Mouse (Mus musculus): Measurements from ENCODE around the gene Tmem189. TPM values are rescaled to one million over a fixed set of nuclear protein-coding genes. Genes with fewer than 3 reads are reported as not detected.

Gene Tmem189
- total RNA-seq, 4 experiments from 2014 or later, result 44.5 to 47.5 (median 46.8) TPM

DNA sequence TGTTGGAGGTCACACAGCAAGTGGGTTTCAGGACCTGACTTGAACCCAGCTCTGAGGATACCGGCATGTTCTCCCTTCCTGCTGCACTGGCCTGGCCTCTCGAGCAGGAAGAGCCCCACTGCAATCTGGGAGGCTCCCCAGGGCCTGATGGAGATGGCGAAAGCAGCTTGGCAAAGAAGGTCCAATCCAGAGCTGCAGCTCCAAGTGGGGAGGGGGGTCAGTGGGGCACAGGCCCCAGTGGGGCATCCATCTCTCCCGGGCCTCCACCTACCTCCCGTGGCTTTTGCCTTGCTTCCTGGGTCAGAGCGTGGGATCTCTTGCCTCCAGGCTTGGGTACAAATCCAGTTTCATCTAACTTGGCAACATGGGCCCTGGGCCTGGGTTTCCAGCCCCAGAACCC, 12.5 kb upstream of the Tmem189 start:
- no peak for DNase-seq (ENCODE audit: low spot score in 2 of 2)

DNA sequence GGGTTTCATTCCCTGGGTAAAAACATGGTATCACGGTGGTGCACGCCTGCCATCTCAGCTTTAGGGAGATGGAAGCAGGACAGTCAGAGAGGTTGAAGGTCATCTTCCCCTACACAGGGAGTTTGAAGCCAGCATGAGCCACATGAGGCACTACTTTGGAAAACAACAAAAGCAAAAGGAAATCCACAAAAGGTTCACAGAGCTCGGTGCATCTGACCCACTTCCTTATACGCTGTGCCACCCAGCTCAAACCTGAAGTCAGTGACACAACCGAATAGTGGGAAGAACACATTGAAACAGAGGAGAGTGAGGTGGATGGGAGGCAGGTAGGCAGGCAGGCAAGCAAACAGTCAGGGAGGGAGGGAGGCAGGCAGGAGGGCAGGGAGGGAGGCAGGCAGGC, 11.8 kb upstream of the Tmem189 start:
- no peak for DNase-seq (ENCODE audit: low spot score in 2 of 2)

DNA sequence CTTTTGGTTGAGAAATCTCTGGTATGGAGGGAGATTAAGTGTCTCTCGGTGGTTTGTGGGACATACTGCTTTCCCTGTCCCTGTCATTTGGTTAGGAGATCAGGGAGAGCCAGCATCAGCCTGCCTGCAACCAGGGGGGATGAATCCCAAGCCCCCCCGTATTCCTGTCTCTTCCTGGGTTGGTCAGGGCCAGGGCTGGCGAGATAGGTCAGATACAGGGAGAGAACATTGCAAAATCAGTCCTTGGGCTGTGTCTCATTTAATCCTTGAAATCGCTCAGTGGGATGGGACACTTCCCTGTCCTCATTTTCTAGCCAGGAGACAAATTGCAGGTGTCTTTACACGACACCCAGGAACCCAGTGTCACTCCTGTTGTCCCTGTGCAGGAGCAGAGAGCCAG, 10.4 kb upstream of the Tmem189 start:
- no peak for DNase-seq (ENCODE audit: low spot score in 2 of 2)

DNA sequence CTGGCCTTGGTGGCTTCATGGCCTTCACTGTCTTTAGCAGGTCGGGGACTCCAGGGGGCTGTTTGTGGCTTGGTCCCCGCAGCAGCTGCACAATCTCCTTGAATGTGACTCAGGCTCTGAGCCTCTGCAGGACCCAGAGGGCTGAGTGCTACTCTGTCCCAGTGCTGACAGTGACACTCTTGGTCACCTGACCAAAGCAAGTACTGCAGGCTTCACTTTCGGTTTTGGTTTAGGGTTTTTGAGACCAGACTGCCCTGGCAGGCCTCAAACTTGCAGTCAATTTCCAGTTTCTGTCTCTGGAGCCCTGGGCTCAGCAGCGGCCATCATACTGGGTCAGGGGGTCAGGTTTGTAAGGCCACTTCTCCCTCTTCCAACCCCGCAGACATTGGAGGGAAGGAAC, 8.3 kb upstream of the Tmem189 start:
- DNase-seq (ENCODE audit: low spot score in 2 of 2), result no peak

DNA sequence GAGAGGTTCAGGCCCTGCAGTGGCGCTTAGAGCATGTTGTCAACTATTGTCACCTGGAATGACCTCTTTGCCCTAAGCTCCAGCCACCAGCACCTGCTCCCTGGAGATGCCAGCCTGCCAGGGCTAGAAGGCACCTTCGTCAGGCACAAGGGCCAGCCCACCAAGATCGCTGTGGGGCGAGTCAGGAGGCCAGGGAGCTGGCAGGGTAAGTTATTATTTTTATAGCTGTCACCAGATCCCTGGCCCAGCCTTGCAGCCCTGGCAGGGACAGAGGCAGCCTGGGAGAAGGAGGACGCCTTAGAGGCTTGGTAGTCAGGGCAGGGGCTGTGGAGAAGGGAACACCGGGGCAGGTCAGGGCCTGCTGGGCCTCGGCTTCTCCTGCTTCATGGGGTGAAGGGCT, 6.5 kb upstream of the Tmem189 start:
- DNase-seq (ENCODE audit: low spot score in 2 of 2), result no peak

DNA sequence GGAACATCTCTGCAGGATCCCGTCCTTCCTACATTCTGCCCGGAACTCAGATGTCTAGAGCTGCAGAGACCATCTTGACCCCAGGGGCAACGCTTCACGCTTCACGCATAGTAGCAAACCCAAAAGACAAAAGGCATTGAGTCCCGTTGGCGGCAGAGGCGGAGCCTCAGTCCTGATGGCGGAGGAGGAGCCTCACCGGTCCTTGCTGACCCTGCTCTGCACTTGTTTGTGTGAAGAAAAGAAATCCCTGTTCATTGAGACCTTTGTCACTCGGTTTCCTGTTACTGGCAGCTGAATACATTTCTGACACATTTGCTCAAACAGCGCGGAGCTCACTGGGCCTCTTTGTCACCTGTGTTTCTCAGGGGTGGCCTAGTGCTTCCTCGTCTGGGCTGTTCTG, 5.9 kb upstream of the Tmem189 start:
- no peak for DNase-seq (ENCODE audit: low spot score in 2 of 2)

DNA sequence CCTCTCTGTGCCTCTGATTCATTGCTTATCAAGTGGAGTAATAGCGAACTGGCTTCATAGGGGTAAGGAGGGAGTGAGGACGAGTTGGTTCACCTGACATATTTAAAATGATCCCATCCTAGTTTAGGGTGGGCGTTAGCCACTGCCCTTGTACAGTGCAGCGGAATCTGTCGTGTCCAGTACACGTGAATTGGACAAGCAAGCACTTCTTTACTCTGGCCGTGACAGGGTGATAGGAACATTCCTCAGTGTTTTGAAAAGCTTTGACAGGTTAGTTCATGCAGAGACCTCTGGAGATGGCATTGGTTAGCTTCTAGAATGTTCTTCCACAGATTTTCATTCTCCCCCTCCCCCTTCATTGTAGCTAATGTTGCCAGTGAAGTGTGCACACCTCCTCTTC, 5.3 kb upstream of the Tmem189 start:
- no peak for DNase-seq (ENCODE audit: low spot score in 2 of 2)

DNA sequence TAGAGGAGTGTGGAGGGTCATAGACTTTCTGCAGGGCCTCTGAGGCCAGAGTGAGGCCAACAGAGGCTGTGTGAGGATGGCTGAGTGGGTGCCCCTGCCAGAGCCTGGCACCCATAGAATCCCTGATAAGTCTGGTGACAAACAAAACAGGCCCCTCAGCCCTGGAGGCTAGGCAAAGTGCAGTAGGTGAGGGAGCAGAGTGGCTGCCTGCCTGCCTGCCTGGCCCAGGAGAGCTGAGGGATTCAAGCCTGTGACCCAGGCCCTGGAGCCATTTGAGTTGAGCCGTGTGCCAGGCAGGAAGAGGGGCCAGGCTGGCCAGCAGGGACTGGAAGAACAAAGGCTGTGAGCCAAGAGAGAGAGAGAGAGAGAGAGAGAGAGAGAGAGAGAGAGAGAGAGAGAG, 4.6 kb upstream of the Tmem189 start:
- no peak for DNase-seq (ENCODE audit: low spot score in 2 of 2)

DNA sequence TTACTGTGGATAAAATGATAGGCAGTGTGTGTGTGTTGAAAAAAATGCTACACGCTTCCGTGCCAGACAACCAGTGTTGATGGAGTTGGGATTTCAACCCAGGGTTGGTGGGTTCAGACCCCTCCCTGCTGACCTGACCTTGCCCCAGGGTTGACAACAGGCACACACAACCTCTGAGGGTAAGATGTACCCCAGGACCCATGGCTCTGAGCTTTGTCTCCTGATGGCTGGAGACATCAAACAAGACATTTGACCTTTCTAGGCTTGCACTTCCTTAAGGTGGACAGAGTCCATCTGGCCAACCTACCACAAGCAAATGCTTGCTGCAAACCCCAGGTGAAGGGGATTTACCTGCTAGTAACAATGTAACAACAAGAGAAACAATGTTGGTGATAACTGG, 3.9 kb upstream of the Tmem189 start:
- DNase-seq (ENCODE audit: low spot score in 2 of 2), result no peak

DNA sequence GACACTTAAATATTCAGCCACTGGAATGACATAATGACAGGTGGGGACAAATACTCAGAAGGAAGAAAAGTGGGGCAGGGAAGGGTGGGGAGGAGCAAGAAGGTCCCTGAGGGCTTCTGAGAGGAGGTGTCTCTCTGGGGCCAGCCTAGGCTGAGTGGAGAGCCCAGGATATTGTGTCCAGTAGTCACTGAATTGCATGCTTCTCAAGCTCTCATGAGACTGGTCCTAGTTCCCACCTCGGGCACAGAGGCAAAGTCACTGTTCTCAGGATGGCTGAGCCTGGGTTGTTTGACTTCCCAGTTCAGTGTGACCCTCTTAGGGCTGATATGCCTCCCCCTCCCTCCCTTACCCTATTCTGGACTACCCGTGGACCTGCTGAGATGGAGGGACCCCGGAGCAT, 3.2 kb upstream of the Tmem189 start:
- DNase-seq (ENCODE audit: low spot score in 2 of 2), result no peak

DNA sequence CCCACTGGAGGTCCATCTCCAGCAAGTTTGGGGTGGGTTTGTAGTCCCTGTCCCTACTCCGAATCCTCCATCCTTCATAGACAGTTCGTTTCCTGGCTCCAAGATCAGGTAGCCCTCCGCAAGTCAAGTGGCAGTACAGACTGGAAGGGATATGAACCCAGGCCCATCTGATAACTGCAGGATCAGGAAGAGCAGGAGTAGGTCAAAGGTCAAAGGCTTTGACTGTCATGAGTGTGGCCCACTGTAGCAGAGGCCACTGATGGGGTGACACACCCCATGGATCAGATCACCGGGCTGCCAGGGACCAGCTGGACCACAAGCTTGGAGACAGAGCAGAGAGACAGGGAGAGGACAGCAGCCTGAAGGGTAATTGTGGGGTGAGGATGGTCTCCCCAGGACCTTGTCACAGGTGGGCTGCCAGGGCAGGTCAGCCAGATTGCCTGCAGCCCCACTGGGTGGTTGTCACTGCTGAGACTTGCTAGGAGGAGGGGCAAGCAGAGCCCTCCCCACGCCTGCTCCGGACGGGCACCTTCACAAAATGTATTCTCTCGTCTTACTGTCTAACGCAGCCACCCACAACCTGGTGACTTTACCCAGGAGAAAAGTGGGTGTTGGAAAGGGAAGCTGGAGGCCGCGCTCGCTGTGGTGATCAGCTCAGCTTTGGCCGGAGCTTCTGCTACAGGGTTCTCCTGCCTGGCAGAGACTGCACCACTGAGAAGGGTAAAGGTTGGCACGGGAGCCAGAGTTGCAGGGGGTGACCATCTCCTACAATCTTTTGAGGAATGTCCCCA, 2.4 kb upstream of the Tmem189 start:
- DNase-seq (ENCODE audit: low spot score in 2 of 2), result no peak

DNA sequence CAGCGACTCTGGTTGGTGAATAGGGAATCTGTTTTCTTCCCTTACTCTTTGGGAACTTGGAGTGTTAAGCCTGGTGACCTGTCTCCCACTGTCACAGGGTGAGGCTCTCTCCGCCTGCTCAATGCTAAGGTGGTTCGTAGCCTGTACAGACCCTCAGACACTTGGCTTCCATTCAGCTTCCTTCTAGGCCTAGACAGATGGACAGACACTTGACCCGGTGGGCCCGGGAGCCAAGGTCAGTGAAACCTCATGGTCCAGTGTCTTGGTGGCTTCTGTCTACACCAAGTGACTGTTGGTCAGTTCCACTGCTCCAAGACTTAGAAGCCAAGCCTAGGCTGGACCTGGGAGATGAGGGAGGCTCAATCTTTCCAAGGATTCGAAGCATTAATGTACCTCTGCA, 1.8 kb upstream of the Tmem189 start:
- DNase-seq (ENCODE audit: low spot score in 2 of 2), result no peak

DNA sequence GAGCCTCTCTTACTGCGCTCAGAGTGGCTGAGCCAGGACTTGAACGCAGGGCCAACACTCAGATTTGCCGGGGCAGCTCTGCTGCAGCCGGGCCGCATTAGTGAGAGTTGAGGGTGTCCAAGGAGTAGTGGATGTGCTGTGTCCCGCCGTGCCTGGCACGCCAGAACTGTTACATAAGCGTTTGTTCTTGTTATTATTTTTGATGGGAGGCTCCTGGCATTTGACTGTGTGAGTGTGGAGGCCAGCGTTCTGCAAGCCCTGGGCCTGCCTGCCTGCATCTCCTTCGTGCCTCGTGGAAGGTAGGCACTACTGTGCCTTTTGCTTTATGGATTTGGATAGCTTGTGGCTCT, 1.3 kb upstream of the Tmem189 start:
- DNase-seq (ENCODE audit: low spot score in 2 of 2), result peak in 1 of 2 experiments; percentile 46

DNA sequence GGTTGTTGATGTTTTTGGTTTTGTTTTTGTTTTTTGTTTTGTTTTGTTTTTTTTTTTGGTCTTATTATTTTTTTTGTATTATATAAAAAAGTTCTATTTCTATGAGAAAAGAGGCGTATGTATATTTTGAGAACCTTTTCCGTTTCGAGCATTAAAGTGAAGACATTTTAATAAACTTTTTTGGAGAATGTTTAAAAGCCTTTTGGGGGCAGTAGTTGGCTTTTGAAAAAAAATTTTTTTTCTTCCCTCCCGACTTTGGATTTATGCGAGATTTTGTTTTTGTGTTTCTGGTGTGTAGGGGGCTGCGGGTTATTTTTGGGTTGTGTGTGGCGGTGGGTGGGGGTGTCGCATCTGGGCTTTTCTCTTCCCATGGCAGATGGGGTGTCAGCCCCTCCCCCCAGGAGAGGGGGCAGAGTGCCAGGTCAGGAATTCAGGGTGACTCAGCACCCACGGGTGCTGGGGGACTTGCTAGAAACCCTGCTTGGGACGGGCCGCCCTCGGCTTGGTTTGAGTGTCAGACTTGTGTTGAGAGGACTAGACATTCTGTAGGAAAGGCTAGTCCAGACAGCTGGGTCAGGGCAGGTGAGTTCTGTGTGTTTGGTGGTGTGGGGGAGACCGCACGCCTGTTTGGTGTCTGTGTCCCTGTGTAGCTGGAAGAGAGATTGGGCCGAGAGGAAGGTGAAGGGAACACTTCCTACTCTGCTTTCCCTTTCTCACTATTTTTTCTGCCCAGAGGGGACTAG, 768 bp upstream of the Tmem189 start:
- peak; percentile 66 to 68 for DNase-seq (ENCODE audit: low spot score in 2 of 2)

DNA sequence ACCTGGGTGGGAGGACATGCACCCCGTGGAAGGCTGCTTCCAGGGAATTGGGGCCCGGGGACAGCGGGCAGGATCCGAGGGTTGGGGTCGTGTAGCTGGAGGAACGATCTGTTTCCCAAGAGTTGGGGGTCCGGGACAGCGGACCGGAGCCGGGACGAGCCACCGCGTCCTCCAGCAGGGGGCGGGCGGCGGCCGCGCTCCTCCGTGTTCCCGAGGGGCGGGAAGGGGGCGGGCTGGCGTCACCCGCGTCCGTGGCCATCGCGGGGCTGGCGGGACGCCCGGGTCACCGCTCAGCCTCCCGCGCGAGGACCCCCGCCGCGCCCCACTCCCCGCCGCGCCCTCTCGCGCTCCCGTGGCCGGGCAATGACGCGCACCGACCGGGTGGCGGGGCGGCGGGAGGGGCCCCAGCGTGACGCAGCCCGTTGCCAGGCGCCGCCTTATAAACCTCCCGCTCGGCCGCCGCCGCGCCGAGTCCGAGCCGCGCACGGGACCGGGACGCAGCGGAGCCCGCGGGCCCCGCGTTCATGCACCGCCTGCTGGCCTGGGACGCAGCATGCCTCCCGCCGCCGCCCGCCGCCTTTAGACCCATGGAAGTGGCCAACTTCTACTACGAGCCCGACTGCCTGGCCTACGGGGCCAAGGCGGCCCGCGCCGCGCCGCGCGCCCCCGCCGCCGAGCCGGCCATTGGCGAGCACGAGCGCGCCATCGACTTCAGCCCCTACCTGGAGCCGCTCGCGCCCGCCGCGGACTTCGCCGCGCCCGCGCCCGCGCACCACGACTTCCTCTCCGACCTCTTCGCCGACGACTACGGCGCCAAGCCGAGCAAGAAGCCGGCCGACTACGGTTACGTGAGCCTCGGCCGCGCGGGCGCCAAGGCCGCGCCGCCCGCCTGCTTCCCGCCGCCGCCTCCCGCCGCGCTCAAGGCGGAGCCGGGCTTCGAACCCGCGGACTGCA, 847 bp downstream of the Tmem189 start, which contains the start of gene Cebpb:
Cebpb (plus strand) TSS at position 418 of the 954 bp plus-strand sequence.
- DNase-seq (ENCODE audit: low spot score in 2 of 2), result peak; percentile 44 to 74

DNA sequence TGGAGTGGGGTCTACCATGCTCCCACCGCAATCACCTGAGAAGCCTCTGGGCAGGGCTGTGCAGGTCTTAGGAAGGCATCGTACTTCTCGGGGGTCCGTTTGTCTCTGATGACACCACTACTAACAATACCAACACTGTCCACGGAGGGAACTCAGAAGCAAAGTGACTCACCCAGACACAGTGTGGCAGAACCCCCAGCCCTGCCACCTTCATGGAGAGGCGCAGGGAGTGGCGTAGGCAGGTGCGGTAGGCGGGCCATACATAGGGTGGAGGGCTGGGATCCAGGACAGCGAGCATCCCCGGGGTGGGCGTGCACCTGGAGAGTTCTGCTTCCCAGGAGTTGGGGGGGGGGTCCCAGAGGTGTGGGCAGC, 1.5 kb downstream of the Tmem189 start:
- no peak for DNase-seq (ENCODE audit: low spot score in 2 of 2)

DNA sequence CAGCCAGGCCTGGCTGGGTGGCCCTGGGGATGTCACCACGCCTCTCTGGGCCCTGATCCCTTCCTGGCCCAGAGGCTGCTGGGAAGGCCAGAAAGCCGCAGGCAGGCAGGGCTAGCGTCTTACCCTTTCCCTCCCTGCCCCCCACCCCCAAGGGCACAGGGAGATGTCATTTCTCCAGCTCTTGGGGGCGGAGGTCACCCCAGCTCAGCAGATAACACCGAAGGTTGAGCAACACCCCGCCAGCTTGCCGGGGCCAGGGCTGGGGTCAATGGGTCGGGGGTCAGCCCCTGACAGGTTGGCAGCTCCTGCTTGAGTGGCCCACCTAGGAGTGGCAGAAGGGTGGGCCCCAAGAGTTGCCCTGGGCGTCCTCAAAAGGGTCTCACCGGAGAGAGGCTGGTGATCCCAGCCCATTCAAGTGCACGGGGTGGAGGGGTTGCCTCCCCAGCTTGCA, 1.9 kb downstream of the Tmem189 start:
- no peak for DNase-seq (ENCODE audit: low spot score in 2 of 2)

DNA sequence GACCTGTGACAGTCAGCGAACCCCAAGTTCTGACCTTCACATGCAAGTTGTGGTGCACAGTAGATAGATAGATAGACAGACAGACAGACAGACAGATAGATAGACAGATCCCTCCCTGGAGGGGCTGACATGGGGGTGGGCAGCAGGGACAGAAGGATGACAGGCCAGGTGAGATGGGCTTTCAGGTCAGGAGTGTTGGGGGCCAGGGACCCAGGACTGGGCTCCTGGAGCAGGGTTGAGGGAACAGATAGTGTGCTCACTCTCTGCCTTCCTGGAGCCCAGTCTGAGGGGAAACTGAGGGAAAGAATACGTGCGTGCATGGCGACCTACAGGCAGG, 2.4 kb downstream of the Tmem189 start:
- no peak for DNase-seq (ENCODE audit: low spot score in 2 of 2)

DNA sequence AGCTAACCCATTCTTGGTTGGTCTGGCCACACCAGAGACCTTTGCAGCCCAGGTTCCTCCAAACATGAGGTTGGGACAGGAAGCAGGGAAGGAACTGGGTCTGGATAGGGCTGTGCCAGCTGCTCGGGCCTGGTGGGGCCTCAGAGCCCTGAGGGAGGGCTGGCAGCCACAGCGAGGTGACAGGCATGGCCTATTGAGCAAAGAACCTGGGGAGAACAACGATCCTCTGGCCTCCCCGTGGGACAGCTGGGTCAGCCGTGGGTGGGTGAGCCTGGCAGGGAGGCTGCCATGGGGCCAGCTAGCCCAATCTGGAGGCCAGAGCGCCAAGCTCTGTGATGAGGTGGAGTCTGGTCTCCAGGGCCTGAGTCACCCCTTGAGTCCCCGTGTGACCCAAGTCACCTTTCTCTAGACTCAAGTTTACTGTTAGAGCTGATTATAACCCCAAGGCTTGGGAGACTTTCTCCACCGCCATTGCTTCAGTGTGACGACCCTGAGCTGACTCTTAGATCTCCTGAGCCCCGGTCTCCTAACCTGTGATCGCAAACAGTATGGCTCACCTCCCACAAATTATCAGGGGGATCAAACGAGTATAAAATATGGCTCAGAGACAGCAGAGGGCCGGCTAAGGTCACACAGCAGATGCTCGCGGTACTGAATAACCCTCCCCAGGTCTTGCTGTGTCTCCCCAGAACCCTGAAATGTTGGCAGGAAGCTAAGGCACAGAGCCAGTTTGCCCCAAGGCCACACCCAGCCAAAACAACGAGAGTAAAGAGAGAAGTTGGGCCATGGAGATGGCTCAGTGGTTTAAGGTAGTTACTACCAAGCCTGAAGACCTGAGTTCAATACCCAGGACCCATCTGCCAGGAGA, 3.0 kb downstream of the Tmem189 start:
- no peak for DNase-seq (ENCODE audit: low spot score in 2 of 2)

DNA sequence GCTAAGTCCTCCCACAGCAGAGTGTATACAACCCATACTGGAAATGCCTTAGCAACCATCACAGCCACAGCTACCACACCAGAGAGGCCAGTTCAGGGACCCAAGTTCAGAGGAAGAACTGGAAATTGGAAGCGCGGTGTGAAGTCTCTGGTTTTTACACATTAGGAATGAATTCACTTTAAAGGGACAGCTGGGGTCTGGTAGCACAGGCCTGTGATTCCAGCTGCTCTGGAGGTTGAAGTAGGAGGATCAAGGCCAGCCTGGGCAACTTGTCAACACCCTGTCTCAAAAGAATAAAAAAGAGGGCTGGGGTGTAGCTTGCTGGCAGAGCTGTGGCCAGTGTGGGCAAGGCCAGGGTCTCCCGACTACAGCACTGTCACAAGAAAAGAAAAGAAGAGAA, 3.8 kb downstream of the Tmem189 start:
- no peak for DNase-seq (ENCODE audit: low spot score in 2 of 2)

DNA sequence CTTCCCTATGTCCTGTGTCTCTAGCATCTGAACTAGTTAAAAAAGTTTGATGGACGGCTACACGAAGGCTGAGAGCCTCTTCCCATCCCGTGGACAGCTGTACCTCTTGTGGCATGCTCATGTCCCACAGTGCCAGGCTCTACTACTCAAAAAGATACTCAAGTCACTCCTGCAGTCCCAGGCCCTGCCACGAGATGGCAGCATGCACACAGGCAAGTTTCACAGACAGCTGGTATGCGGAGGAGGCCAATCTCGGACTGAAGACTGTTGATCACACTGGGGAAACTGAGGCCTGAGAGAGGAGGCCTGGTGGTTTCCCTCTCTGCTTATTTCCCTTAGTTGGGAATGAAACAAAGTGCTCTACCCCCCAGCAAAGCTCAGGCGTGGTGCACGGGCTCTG, 4.5 kb downstream of the Tmem189 start:
- DNase-seq (ENCODE audit: low spot score in 2 of 2), result peak; percentile 91 to 99
